Mouse (Mus musculus) ES-E14 (cell line): ENCODE measurements around the gene Ulk4.

Experiments used
- CHD2 ChIP-seq: IDR thresholded peaks from 2 replicates; pipeline ENCODE4 v1.6.1; 2014; ENCODE audit warnings: mild to moderate bottlenecking, low read depth, low read length, inconsistent platforms
- MAFK ChIP-seq: IDR thresholded peaks from 2 replicates; pipeline ENCODE4 v1.6.1; 2014; ENCODE audit warnings: mild to moderate bottlenecking, low read depth, low read length, inconsistent platforms; ENCODE audit not compliant: insufficient read depth

DNA sequence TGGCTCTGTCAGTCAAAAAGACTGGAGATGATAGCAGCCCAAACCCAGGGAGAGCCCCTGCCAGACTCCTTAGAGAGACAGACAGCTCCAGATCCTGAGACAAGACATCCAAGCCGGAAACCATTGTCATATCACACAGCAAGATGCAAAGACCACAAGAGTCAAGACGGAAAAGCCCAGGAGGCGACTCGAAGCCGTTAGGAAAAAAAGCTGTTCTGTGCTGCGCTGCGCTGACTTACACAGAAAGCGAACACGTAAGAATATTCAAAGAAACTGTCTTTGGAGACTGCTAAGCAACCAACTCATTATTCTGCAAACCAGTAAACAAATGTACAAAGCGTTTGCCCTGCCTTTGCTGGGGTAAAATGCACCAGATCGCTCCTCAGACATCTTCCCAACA lies 101.8 kb downstream of the Ulk4 start:
- TF ChIP-seq CHD2 = no peak
- TF ChIP-seq MAFK = no peak
